Mouse (Mus musculus): ENCODE data around the gene Dio1. TPM values are rescaled to one million over a fixed set of nuclear protein-coding genes. Genes with fewer than 3 reads are reported as not detected.
A peak's percentile ranks its signal among the peaks of the same experiment; 100 is the strongest.

The Dio1 gene
- total RNA-seq, 1 experiment from 2014 or later, result not detected

DNA sequence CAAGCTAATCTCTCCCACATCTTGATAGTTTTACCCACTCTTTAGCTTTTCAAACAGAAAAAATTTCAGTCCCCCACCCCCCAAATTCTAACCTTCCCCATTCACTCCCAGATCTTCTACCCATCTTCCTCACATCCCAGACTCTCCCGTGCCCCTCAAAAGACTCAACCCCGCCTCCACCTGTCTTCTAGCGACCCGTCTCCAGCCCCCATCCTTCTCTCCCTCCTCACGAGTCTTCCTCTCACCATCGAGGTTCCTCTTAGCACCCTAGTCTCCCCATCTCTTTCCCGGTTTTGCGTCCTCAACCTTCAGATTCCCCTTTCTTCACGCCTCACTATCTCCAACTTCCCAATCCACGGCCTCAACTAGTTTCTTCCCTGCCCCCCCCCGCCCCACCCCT, 54.4 kb downstream of the Dio1 start:
- no peak for ATAC-seq (ENCODE audit: extremely low read depth, insufficient number of reproducible peaks, low FRiP score, poor library complexity, severe bottlenecking)

DNA sequence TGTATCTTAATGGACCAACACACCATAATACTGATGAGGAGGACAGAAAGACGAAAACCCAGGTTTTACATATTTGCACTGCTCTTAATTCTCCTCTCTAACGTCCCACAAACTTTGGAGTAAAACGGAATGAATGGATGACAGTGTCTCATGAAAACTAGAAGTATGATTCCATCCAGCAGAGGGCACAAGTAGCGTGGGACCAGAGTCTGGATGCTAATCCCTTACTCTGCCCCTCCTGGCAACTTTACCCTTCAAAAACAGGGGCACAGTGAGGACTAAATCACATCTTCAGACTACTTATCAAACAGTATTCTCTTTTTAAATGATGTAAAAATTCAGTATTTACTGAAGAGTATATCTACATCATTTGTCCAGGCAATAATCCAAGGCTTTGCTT, 56.5 kb downstream of the Dio1 start:
- ATAC-seq (ENCODE audit: extremely low read depth, insufficient number of reproducible peaks, low FRiP score, poor library complexity, severe bottlenecking), result peak; percentile 18; the same call in 1 of the 2 replicates

DNA sequence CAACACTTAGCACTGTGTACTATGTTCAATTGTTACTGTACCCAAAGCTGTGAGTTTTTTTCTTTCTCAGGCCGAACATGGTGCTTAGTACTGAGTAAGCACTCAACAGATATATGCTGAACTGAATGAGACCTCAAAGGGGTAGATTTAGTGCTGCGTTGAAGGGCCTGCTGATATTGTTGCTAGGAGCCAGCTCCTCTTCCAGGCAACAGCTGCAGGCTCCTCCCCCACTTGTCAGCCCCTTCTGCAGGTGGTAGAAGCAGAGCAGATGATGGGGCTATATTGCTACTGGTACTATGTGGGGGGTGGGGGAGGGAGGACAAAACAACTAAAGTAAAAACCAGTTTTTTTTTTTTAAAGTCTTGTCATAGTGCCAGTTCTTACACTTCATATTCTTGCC, 57.5 kb downstream of the Dio1 start:
- ATAC-seq (ENCODE audit: extremely low read depth, insufficient number of reproducible peaks, low FRiP score, poor library complexity, severe bottlenecking), result no peak

DNA sequence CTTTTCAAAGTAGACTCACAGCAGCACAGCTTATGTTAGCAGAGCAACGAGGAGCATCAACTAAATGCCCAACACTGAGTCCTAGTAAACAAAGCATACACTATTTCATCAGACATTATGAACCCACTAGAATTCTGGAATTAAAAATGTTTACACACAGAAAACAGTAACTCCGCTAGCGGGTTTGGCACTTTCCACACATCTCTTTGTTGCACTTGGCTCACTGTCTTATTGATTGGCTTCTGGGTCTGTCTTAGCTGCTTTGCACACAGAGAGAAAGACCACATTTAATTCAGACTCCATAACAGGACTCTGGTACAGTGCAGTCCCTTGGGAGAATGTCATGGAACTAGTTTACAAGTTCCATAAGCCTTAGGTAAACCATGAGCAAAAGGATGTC, 58.9 kb downstream of the Dio1 start:
- ATAC-seq (ENCODE audit: extremely low read depth, insufficient number of reproducible peaks, low FRiP score, poor library complexity, severe bottlenecking), result no peak

DNA sequence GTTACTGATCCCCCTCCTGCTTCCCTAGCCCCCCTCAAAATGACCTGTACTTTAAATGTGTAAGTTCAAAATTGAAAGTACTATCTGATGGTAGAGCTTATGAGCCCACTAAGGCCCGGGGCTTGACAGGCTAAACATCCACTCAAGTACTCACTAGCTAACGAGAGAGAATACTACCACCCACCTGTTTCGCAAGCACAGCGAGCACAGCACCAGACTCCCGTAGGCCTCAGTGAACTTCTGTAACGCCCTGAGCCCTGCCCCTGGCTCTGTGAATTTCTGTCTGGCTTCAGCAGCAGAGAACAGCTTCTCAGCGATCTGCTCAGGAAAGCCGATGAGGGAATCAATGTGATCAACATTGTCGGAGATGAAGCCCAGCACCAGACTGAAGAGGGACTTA, 59.9 kb downstream of the Dio1 start:
- ATAC-seq (ENCODE audit: extremely low read depth, insufficient number of reproducible peaks, low FRiP score, poor library complexity, severe bottlenecking), result no peak

DNA sequence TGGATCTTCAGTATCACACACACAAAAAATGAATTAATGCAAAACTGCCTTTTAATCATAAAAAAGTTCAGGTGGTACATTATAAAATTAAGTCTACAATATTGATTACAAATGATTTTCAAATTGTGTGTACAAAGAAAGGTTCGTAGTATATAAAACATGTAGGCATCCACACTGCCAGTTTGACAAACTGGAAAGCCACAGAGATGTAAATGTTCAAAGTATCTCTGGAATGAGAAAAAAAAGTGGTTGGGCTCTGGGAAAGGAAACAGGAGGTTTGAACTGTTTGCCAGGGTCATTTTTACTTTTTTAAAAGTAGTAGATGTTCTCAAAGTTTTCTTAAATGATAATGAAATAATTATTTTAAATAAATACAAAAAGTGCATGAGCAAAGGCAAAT, 60.9 kb downstream of the Dio1 start:
- ATAC-seq (ENCODE audit: extremely low read depth, insufficient number of reproducible peaks, low FRiP score, poor library complexity, severe bottlenecking), result no peak

DNA sequence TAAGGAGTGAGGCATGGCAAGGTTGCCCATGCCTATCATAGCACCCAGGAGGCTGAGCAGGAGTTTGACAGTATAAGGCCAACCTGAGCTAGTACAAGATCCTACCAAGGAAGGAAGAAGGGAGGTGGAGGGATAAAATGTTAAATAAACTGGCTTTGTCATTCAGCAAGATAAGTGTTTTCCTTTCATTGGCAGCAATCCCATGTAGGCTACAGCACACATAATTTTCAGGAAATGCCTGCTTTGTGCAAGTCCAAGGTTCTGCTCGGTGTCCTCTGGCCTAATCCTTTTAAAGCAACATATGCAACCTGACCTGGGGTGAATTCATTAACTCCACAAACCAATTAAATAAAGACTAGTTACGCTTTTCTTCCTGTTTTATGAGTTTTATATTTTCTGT, 61.6 kb downstream of the Dio1 start:
- ATAC-seq (ENCODE audit: extremely low read depth, insufficient number of reproducible peaks, low FRiP score, poor library complexity, severe bottlenecking), result no peak

DNA sequence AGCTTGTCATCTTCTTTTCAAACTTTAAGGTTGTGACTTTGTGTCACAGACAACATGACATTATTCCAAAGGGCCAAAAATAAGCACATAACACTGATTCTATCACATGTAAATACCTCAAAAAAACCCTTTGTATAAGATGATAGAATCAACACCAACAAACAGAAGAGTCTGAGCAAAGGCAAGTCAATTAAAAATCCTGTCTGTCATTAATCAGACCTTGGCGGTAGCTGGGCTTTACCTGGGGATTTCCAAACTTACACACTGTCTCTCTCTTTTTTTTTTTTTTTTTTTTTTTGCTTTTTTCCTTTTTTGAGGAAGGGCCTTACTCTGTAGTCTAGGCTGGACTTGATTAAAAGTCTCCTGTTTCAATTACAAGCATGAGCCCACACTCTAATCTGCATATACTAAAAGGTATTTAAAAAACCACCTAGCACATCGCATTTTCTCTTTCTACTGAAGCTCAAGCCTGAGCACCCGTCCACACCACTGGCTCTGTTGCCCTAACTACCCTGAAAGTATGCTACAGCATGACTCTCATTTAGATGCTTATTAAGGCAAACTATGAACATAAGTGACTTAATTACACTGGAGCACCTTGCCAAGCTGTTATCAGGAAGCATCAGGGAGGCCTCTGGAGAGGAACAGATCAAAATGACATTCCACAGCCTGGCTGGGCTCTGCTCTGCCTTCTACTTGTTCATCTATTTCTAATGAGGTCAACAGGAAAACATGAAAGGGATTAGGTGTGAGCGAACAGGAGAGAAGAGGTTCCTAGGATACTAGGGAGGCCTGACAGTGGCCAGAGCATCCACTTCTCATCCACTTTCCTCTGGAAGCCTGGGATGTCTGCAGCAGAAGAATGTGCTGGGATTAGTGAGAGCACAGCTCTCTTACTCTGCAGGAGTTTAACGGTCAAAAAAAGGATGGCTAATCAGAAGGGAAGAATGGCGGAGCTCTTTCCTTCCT, 63.3 kb downstream of the Dio1 start:
- ATAC-seq (ENCODE audit: extremely low read depth, insufficient number of reproducible peaks, low FRiP score, poor library complexity, severe bottlenecking), result no peak

Other genes starting within 250 kb of the Dio1 start
- 26.4 and 31.7 TPM in 2 replicates for gene Mrpl37, start 240.3 kb downstream of the Dio1 start, total RNA-seq (2017)
- gene Cyb5rl, start 240.2 kb downstream of the Dio1 start, total RNA-seq (2017), result 6.0 and 13.0 TPM in 2 replicates
- gene Cdcp2, start 210.3 kb downstream of the Dio1 start, total RNA-seq (2017), result not detected in 2 replicates
- 202 and 210 TPM in 2 replicates for gene Tmem59, start 128.8 kb downstream of the Dio1 start, total RNA-seq (2017)
- gene Tceanc2, start 128.1 kb downstream of the Dio1 start, total RNA-seq (2017), result 22.0 and 23.8 TPM in 2 replicates
- 0.70 TPM in 1 of 2 replicates, not detected in the other for gene Ldlrad1, start 98.0 kb downstream of the Dio1 start, total RNA-seq (2017)
- 6.1 and 7.9 TPM in 2 replicates for gene Lrrc42, start 53.6 kb downstream of the Dio1 start, total RNA-seq (2017)
- 5.5 and 11.1 TPM in 2 replicates for gene Hspb11, start 53.6 kb downstream of the Dio1 start, total RNA-seq (2017)
- gene Yipf1, start 7.2 kb upstream of the Dio1 start, total RNA-seq (2017), result 49.5 and 59.7 TPM in 2 replicates
- 4.8 and 6.1 TPM in 2 replicates for gene Ndc1, start 60.6 kb upstream of the Dio1 start, total RNA-seq (2017)
- not detected in 2 replicates for gene Glis1, start 127.4 kb upstream of the Dio1 start, total RNA-seq (2017)